Mouse (Mus musculus) Patski (cell line): ENCODE results near the gene Vrk2. TPM values are rescaled to one million over a fixed set of nuclear protein-coding genes. Genes with fewer than 3 reads are reported as not detected.
A peak's percentile ranks its signal among the peaks of the same experiment; 100 is the strongest.

Experiments used
- ATAC-seq: fragments of 100-300 bp; one replicate; pipeline ENCODE4 v1.8.0; 2021
- CTCF ChIA-PET: fragments of 350-600 bp; sonication (Branson Sonifier 250); formaldehyde crosslinking; loops from one replicate; lab custom pipeline; 2022; ENCODE audit warnings: inconsistent platforms; lab: Charles Lee
- POLR2A ChIA-PET: fragments of 350-600 bp; sonication (Branson Sonifier 250); formaldehyde crosslinking; loops from one replicate; lab custom pipeline; 2022; ENCODE audit warnings: antibody characterized with exemption, inconsistent platforms; lab: Charles Lee
- DNase-seq: peaks from one replicate; pipeline ENCODE4 v3.0.0-alpha.2; 2011; ENCODE audit warnings: low read depth, low spot score
- H3K27me3 ChIP-seq: fragments of 371-371 bp; one replicate; pipeline ENCODE4 v1.5.1; 2021
- CTCF ChIP-seq: fragments of 100-300 bp; IDR thresholded peaks from one replicate; pipeline ENCODE4 v1.5.1; 2021
- in situ Hi-C: fragments of 300-500 bp; cut with MboI; formaldehyde crosslinking; loops from 3 replicates; pipeline ENCODE4 v1.11.1; 2018; ENCODE audit warnings: low pct_unique_long_range_greater_than_20kb, mixed read lengths
- polyA plus RNA-seq: library from polyadenylated mRNA; unstranded; gene quantifications from one replicate; pipeline ENCODE4 v1.2.3, GENCODE M21; 2021

Vrk2 gene
- polyA plus RNA-seq, 1 experiment from 2014 or later = 15.5 TPM

GRCm38 (mm10) chr11:26537816-26538215, 56.0 kb downstream of the Vrk2 start:
- in situ Hi-C loops = no loop called here
- ChIA-PET POLR2A (no interaction called here), CTCF (no interaction called here)
- TF ChIP-seq CTCF = no peak
- no peaks in the 10 kb centered on the region for H3K27me3 ChIP-seq
- no peak for DNase-seq
- ATAC-seq = no peak

GRCm38 (mm10) chr11:26533828-26534119, 60.0 kb downstream of the Vrk2 start:
- POLR2A ChIA-PET = no interaction called here
- ATAC-seq (no peak), DNase-seq (no peak)
- no peak for TF ChIP-seq CTCF
- in situ Hi-C loops = loop anchor here (5.0 kb wide), 1 partner anchor 34 kb away; no protein-coding TSS in a partner anchor
- CTCF ChIA-PET = no interaction called here
- no peaks in the 10 kb centered on the region for H3K27me3 ChIP-seq

- ChIA-PET CTCF (no interaction called here), POLR2A (no interaction called here)
- TF ChIP-seq CTCF = no peak
- in situ Hi-C loops = loop anchor here (5.0 kb wide), 1 partner anchor 34 kb away; no protein-coding TSS in a partner anchor
- DNase-seq (no peak), ATAC-seq (no peak)
- no peaks in the 10 kb centered on the region for H3K27me3 ChIP-seq
These were observed 60.6 kb downstream of the Vrk2 start for GRCm38 (mm10) chr11:26532994-26533827.

GRCm38 (mm10) chr11:26526861-26527260, 66.9 kb downstream of the Vrk2 start:
- DNase-seq = no peak
- no peaks in the 10 kb centered on the region for H3K27me3 ChIP-seq
- TF ChIP-seq CTCF = peak; percentile 22
- POLR2A ChIA-PET = no interaction called here
- in situ Hi-C loops = no loop called here
- no peak for ATAC-seq
- CTCF ChIA-PET = no interaction called here

- in situ Hi-C loops = no loop called here
- DNase-seq (no peak), ATAC-seq (peak; percentile 84)
- no peaks in the 10 kb centered on the region for H3K27me3 ChIP-seq
- POLR2A ChIA-PET = no interaction called here
- CTCF ChIA-PET = interaction anchor here (1.5 kb wide), 1 partner anchor 17 kb away, joined by 4 read pairs; no protein-coding TSS in a partner anchor
- no peak for TF ChIP-seq CTCF
These were observed 74.8 kb downstream of the Vrk2 start for GRCm38 (mm10) chr11:26518991-26519390.

GRCm38 (mm10) chr11:26516086-26516485, 77.7 kb downstream of the Vrk2 start:
- ChIA-PET CTCF (no interaction called here), POLR2A (no interaction called here)
- no peaks in the 10 kb centered on the region for H3K27me3 ChIP-seq
- no peak for ATAC-seq
- in situ Hi-C loops = no loop called here
- no peak for TF ChIP-seq CTCF
- DNase-seq = no peak

GRCm38 (mm10) chr11:26513683-26514082, 80.1 kb downstream of the Vrk2 start:
- CTCF ChIA-PET = no interaction called here
- H3K27me3 ChIP-seq = no peaks in the 10 kb centered on the region
- no peak for DNase-seq
- POLR2A ChIA-PET = no interaction called here
- no peak for TF ChIP-seq CTCF
- in situ Hi-C loops = no loop called here
- ATAC-seq = no peak

GRCm38 (mm10) chr11:26495951-26496350, 97.8 kb downstream of the Vrk2 start:
- TF ChIP-seq CTCF = no peak
- POLR2A ChIA-PET = no interaction called here
- no peak for DNase-seq
- H3K27me3 ChIP-seq = no peaks in the 10 kb centered on the region
- in situ Hi-C loops = no loop called here
- no peak for ATAC-seq
- CTCF ChIA-PET = no interaction called here

GRCm38 (mm10) chr11:26489761-26490466, 103.9 kb downstream of the Vrk2 start:
- ChIA-PET POLR2A (no interaction called here), CTCF (no interaction called here)
- DNase-seq = no peak
- TF ChIP-seq CTCF = peak; percentile 17
- no peak for ATAC-seq
- no peaks in the 10 kb centered on the region for H3K27me3 ChIP-seq
- in situ Hi-C loops = no loop called here

GRCm38 (mm10) chr11:26481691-26482242, 112.0 kb downstream of the Vrk2 start:
- CTCF ChIA-PET = no interaction called here
- TF ChIP-seq CTCF = no peak
- ATAC-seq (no peak), DNase-seq (no peak)
- H3K27me3 ChIP-seq = no peaks in the 10 kb centered on the region
- in situ Hi-C loops = no loop called here
- POLR2A ChIA-PET = no interaction called here
